Mouse (Mus musculus): ENCODE measurements around the gene Pcsk7. TPM values are rescaled to one million over a fixed set of nuclear protein-coding genes. Genes with fewer than 3 reads are reported as not detected.

The Pcsk7 gene
- polyA plus RNA-seq, 1 experiment from 2014 or later, result 14.6 TPM

- 86% methylated on average over 8 of the region's 8 CpGs for WGBS
- no peak overlapping the region for H3K4me3 ChIP-seq (ENCODE audit: low read depth, low read length)
- H3K4me1 ChIP-seq (replicated peaks; ENCODE audit: control insufficient read depth, insufficient read depth, low read length), result no peaks in the 10 kb centered on the region
- H3K36me3 ChIP-seq (ENCODE audit: control insufficient read depth, insufficient read depth, low read length), result peaks cover 71% of the 10 kb centered on the region
- no peak for ATAC-seq (replicated peaks; ENCODE audit: low FRiP score, low TSS enrichment, low read depth)
- no peak for DNase-seq (ENCODE audit: low spot score)
- no peak overlapping the region for H3K27ac ChIP-seq (ENCODE audit: low read depth)
- no peak overlapping the region for H3K9ac ChIP-seq (ENCODE audit: low read length)
- H3K9me3 ChIP-seq (ENCODE audit: control insufficient read depth, low read length), result no peaks in the 10 kb centered on the region
- no peak overlapping the region for H3K4me2 ChIP-seq (ENCODE audit: low read length)
- H3K27me3 ChIP-seq (replicated peaks; ENCODE audit: control insufficient read depth, insufficient read depth, low read length), result no peaks in the 10 kb centered on the region
These were observed 36.6 kb downstream of the Pcsk7 start for GRCm38 (mm10) chr9:45942916-45943315.

- WGBS, result 92% methylated on average over 8 of the region's 8 CpGs
- ATAC-seq (replicated peaks; ENCODE audit: low FRiP score, low TSS enrichment, low read depth) (no peak), DNase-seq (ENCODE audit: low spot score) (no peak)
- Histone ChIP-seq H3K4me1 (replicated peaks; ENCODE audit: control insufficient read depth, insufficient read depth, low read length) (no peaks in the 10 kb centered on the region), H3K4me2 (ENCODE audit: low read length) (no peak overlapping the region), H3K4me3 (ENCODE audit: low read depth, low read length) (no peak overlapping the region), H3K9me3 (ENCODE audit: control insufficient read depth, low read length) (no peaks in the 10 kb centered on the region), H3K9ac (ENCODE audit: low read length) (no peak overlapping the region), H3K27ac (ENCODE audit: low read depth) (no peak overlapping the region), H3K27me3 (replicated peaks; ENCODE audit: control insufficient read depth, insufficient read depth, low read length) (no peaks in the 10 kb centered on the region), H3K36me3 (ENCODE audit: control insufficient read depth, insufficient read depth, low read length) (peaks cover 77% of the 10 kb centered on the region)
These were observed 37.6 kb downstream of the Pcsk7 start for GRCm38 (mm10) chr9:45943628-45944505.

DNA sequence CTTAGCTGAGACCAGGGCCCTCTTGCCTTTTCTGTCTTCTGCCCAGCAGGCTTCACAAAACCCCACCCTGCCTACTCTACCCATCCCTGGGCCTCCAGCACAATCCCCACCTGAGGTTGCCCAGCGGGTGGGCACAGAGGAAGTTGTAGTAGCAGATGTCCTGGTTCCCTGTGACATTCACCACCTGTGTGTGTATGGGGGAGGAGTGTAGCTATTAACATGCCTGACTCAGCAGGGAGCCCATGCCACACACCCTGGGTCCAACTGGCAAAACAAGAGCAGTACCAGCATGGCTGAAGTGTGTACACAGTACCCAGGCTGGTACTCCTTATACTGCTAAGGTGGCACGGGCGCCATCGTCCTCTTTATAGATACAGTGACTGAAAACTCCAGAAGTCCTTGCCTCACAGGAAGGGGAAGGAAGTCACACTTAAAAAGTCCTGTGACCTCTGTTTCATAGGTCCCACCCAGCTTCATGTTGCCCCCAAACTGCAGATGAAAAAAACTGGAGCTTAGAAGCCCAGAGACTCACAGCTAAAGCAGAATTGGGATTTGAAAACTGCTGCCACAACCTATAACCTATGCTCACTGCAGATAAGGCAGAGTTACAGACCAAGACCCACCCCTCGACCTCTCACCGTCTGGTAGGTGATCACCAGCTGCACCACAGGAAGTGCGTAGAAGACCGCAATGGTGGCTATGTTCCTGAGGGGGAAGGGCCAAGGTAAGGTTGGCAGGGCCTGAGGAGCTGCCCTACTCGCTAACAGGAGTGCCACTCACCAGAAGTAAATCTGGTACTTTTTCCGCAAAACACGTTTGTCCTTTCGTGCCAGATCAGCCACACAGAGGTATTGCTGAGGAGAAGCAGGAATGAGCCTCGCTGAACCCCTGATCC, 38.5 kb downstream of the Pcsk7 start:
- H3K4me2 ChIP-seq (ENCODE audit: low read length), result no peak overlapping the region
- WGBS, result 84% methylated on average over 13 of the region's 13 CpGs
- peaks cover 81% of the 10 kb centered on the region for H3K36me3 ChIP-seq (ENCODE audit: control insufficient read depth, insufficient read depth, low read length)
- DNase-seq (ENCODE audit: low spot score), result no peak
- no peaks in the 10 kb centered on the region for H3K9me3 ChIP-seq (ENCODE audit: control insufficient read depth, low read length)
- H3K27ac ChIP-seq (ENCODE audit: low read depth), result no peak overlapping the region
- no peak overlapping the region for H3K9ac ChIP-seq (ENCODE audit: low read length)
- no peak for ATAC-seq (replicated peaks; ENCODE audit: low FRiP score, low TSS enrichment, low read depth)
- no peaks in the 10 kb centered on the region for H3K27me3 ChIP-seq (replicated peaks; ENCODE audit: control insufficient read depth, insufficient read depth, low read length)
- no peak overlapping the region for H3K4me3 ChIP-seq (ENCODE audit: low read depth, low read length)
- no peaks in the 10 kb centered on the region for H3K4me1 ChIP-seq (replicated peaks; ENCODE audit: control insufficient read depth, insufficient read depth, low read length)

GRCm38 (mm10) chr9:45945721-45946120, 39.4 kb downstream of the Pcsk7 start:
- Histone ChIP-seq H3K27ac (ENCODE audit: low read depth) (no peak overlapping the region), H3K27me3 (replicated peaks; ENCODE audit: control insufficient read depth, insufficient read depth, low read length) (no peaks in the 10 kb centered on the region), H3K9me3 (ENCODE audit: control insufficient read depth, low read length) (no peaks in the 10 kb centered on the region), H3K4me3 (ENCODE audit: low read depth, low read length) (no peak overlapping the region), H3K4me2 (ENCODE audit: low read length) (no peak overlapping the region), H3K9ac (ENCODE audit: low read length) (no peak overlapping the region), H3K36me3 (ENCODE audit: control insufficient read depth, insufficient read depth, low read length) (peaks cover 87% of the 10 kb centered on the region), H3K4me1 (replicated peaks; ENCODE audit: control insufficient read depth, insufficient read depth, low read length) (no peaks in the 10 kb centered on the region)
- DNase-seq (ENCODE audit: low spot score) (no peak), ATAC-seq (replicated peaks; ENCODE audit: low FRiP score, low TSS enrichment, low read depth) (no peak)
- WGBS, result 91% methylated on average over 13 of the region's 13 CpGs

DNA sequence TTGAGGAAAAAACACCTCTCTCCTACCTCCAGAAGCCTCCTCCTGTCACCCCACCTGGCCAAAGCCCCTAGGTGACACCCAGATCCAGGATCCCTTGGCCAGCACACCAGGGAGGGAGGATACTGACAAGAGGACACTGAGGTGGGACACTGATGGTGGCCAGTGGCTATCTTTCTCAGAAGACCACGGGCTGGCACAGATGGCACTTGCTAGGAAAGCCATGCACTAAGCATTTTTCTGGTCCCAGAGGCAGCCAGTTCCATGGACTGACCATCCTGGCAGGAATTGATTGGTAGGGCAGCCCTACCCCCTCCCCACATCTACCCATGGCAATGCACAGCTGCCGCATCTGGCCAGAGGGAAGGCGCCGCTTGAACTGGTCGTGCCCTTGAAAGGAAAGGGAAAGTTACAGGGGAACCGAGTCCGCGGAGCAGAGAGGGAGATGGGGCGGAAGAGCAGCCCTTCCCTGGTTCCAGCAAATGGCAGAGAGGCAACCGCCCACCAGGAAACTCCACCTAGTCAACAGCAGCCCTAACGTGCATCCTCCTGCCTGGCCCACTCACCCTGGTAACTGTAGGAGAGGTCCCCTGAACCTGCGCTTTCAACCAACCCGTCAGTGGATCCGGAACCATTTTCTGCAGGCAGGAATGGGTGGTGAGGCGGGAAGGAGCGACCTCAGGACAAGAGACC, 40.0 kb downstream of the Pcsk7 start:
- Histone ChIP-seq H3K27ac (ENCODE audit: low read depth) (no peak overlapping the region), H3K36me3 (ENCODE audit: control insufficient read depth, insufficient read depth, low read length) (peaks cover 82% of the 10 kb centered on the region), H3K27me3 (replicated peaks; ENCODE audit: control insufficient read depth, insufficient read depth, low read length) (no peaks in the 10 kb centered on the region), H3K9me3 (ENCODE audit: control insufficient read depth, low read length) (no peaks in the 10 kb centered on the region), H3K9ac (ENCODE audit: low read length) (no peak overlapping the region), H3K4me1 (replicated peaks; ENCODE audit: control insufficient read depth, insufficient read depth, low read length) (no peaks in the 10 kb centered on the region), H3K4me2 (ENCODE audit: low read length) (no peak overlapping the region), H3K4me3 (ENCODE audit: low read depth, low read length) (no peak overlapping the region)
- DNase-seq (ENCODE audit: low spot score) (no peak), ATAC-seq (replicated peaks; ENCODE audit: low FRiP score, low TSS enrichment, low read depth) (no peak)
- whole genome bisulfite sequencing, result 86% methylated on average over 16 of the region's 16 CpGs

GRCm38 (mm10) chr9:45946872-45947183, 40.5 kb downstream of the Pcsk7 start:
- no peak overlapping the region for H3K4me2 ChIP-seq (ENCODE audit: low read length)
- WGBS, result 80% methylated on average over 10 of the region's 10 CpGs
- no peak for ATAC-seq (replicated peaks; ENCODE audit: low FRiP score, low TSS enrichment, low read depth)
- no peaks in the 10 kb centered on the region for H3K9me3 ChIP-seq (ENCODE audit: control insufficient read depth, low read length)
- DNase-seq (ENCODE audit: low spot score), result no peak
- H3K36me3 ChIP-seq (ENCODE audit: control insufficient read depth, insufficient read depth, low read length), result peaks cover 85% of the 10 kb centered on the region
- no peak overlapping the region for H3K27ac ChIP-seq (ENCODE audit: low read depth)
- no peaks in the 10 kb centered on the region for H3K27me3 ChIP-seq (replicated peaks; ENCODE audit: control insufficient read depth, insufficient read depth, low read length)
- no peaks in the 10 kb centered on the region for H3K4me1 ChIP-seq (replicated peaks; ENCODE audit: control insufficient read depth, insufficient read depth, low read length)
- no peak overlapping the region for H3K4me3 ChIP-seq (ENCODE audit: low read depth, low read length)
- no peak overlapping the region for H3K9ac ChIP-seq (ENCODE audit: low read length)

DNA sequence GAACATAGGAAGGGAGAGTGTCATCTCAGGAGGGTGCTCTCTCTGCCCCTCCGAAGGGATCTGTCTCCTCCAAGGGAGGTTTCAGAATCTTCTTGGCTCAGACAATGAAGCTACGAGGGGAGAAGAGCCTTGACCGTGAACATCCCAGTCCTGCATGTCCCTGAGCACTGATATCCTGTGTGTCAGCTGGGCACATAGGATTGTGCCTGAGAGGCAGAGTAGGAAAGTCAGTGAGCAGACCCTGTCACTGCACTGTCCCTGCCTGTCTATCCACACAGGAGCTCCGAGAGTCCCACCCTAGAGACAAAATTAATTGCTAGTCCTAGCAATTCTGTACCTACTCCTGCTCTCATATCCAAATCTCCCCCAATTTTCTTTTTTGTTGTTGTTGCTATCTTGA, 45.8 kb downstream of the Pcsk7 start:
- Histone ChIP-seq H3K4me2 (ENCODE audit: low read length) (no peak overlapping the region), H3K9ac (ENCODE audit: low read length) (no peak overlapping the region), H3K9me3 (ENCODE audit: control insufficient read depth, low read length) (no peaks in the 10 kb centered on the region), H3K27ac (ENCODE audit: low read depth) (no peak overlapping the region), H3K36me3 (ENCODE audit: control insufficient read depth, insufficient read depth, low read length) (peaks cover 46% of the 10 kb centered on the region), H3K4me3 (ENCODE audit: low read depth, low read length) (no peak overlapping the region), H3K4me1 (replicated peaks; ENCODE audit: control insufficient read depth, insufficient read depth, low read length) (peaks cover 19% of the 10 kb centered on the region), H3K27me3 (replicated peaks; ENCODE audit: control insufficient read depth, insufficient read depth, low read length) (no peaks in the 10 kb centered on the region)
- 92% methylated on average over 4 of the region's 4 CpGs for WGBS
- ATAC-seq (replicated peaks; ENCODE audit: low FRiP score, low TSS enrichment, low read depth) (no peak), DNase-seq (ENCODE audit: low spot score) (no peak)

- Histone ChIP-seq H3K9ac (ENCODE audit: low read length) (no peak overlapping the region), H3K9me3 (ENCODE audit: control insufficient read depth, low read length) (no peaks in the 10 kb centered on the region), H3K27me3 (replicated peaks; ENCODE audit: control insufficient read depth, insufficient read depth, low read length) (no peaks in the 10 kb centered on the region), H3K4me1 (replicated peaks; ENCODE audit: control insufficient read depth, insufficient read depth, low read length) (peaks cover 19% of the 10 kb centered on the region), H3K4me3 (ENCODE audit: low read depth, low read length) (no peak overlapping the region), H3K36me3 (ENCODE audit: control insufficient read depth, insufficient read depth, low read length) (peaks cover 40% of the 10 kb centered on the region), H3K4me2 (ENCODE audit: low read length) (no peak overlapping the region), H3K27ac (ENCODE audit: low read depth) (no peak overlapping the region)
- no peak for ATAC-seq (replicated peaks; ENCODE audit: low FRiP score, low TSS enrichment, low read depth)
- no peak for DNase-seq (ENCODE audit: low spot score)
- 78% methylated on average over 7 of the region's 7 CpGs for WGBS
These were observed 46.6 kb downstream of the Pcsk7 start for GRCm38 (mm10) chr9:45952890-45953289.

All from intestine, embryonic 14.5 days (tissue).